Mouse (Mus musculus) T-helper 1 cell (primary cell): ENCODE results near the gene 5330417C22Rik.

ENCODE experiments used
- in situ Hi-C: fragments of 300-600 bp; cut with MboI, MseI; formaldehyde crosslinking; loops from one replicate; pipeline ENCODE4 v1.15.1; 2025; ENCODE audit warnings: high pct_unique_total_duplicates

5330417C22Rik gene

GRCm38 (mm10) chr3:108413634-108414360 is 122.5 kb downstream of the 5330417C22Rik start:
- in situ Hi-C loops: no loop called here

GRCm38 (mm10) chr3:108411754-108412121 is 124.6 kb downstream of the 5330417C22Rik start:
- in situ Hi-C loops: no loop called here

DNA sequence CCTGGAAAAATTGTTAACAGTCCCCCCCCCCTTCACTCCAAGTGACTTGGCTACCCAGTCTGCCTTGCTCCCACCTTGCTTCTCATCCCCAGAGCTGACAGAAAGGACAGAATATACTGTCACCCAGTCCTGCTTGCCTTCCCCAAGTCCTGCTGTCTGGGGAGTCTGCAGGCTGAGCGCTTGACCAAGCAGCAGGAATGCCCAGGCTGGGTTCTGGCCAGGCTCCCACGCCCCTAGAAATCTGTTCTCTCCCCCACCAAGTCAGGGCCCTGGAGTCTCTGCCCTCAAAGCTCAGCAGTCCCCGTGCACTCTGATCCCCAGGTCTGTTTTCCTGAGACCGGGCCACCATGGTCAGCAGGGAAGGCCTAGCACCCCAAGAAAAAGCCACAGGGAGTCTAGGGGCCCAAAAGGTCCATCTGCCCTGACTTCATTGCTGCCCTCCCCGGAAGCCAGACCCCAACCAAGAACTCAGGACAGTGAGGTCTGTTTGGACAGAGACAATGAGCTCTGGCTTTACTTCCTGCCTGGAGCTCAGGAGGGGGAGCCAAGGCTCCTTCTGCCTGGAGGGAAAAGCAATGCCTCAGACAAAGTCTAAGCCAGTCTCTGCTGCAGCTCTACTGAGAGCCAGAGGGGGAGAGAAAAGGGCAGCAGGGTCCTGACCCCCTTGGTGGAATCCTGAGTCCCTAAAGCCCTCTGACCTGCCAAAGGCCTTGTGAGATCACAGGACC is 125.1 kb downstream of the 5330417C22Rik start:
- in situ Hi-C loops: no loop called here

- in situ Hi-C loops: no loop called here
These were observed 126.0 kb downstream of the 5330417C22Rik start for GRCm38 (mm10) chr3:108410359-108410714.

- in situ Hi-C loops: loop anchor here (10.0 kb wide), 1 partner anchor 155 kb away; the partner anchor contains the start of gene Tmem167b
These were observed 126.5 kb downstream of the 5330417C22Rik start for GRCm38 (mm10) chr3:108409656-108410358.

GRCm38 (mm10) chr3:108408517-108409008 is 127.8 kb downstream of the 5330417C22Rik start:
- in situ Hi-C loops: loop anchor here (10.0 kb wide), 1 partner anchor 156 kb away; the partner anchor contains the start of gene Tmem167b

DNA sequence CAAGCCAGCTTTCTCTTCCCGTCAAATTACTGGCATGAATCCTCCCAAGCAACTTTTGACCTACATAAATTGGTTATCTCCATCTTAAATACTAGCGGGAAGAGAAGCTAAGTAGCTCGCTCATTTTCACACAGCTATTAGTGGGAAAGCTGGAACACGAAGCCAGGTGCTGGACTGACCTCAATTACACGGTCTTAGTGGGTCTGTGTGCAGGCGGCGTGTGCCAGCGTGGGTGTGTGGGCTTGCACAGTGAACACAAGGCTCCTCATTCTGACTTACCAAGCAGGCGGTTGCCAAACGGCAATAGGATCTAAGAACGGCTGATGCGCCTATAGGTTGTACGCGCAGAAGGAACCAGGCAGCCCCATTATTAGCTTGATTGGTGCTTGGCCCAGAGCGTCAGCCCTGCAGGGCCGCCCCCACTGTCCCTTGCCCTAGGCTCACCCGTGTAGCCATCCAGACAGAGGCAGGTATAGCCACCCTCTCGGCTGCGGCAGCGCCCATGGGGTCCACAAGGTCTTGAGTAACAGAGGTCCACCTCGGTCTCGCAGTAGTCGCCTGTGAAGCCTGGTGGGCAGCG is 129.9 kb downstream of the 5330417C22Rik start:
- in situ Hi-C loops: loop anchor here (10.0 kb wide), 1 partner anchor 158 kb away; the partner anchor contains the start of gene Tmem167b
